8 mouse cellular contexts compared by ENCODE assay signal in the genomic region with DNA sequence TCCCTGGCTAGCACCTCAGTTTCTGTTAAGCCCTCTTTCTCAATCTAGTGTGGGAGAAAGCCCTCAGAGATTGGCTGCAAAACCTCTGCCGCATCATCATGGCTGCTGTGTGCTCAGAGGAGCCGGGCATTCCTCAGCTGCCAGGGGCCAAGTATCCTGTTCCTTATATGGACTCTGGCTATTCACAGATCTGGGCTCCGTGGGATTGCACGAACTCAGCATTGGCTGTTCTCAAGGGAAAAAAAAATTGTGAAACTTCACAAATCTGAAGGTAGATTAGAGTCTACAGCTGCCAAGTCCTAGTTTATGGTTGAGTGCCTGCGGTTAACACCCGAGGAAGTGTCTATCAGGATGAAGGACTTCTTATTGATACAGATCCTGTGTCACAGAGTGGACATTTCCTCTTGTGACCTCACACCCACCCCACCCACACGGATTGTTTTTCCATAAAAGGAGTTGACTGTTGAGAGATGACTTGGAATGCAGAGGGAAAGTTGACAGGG. TPM values are rescaled to one million over a fixed set of nuclear protein-coding genes. Genes with fewer than 3 reads are reported as not detected.
A peak's percentile ranks its signal among the peaks of the same experiment; 100 is the strongest.
DNase-seq lines count a peak whose midpoint lies in the region; ATAC-seq and TF ChIP-seq lines count a peak whose summit lies in the region.

No protein-coding gene starts in this region.

- H3K27me3 ChIP-seq in C2C12 (ENCODE audit: control insufficient read depth, insufficient read depth, insufficient read length) = no peaks in the 10 kb centered on the region
- H3K27me3 ChIP-seq in heart, embryonic 16.5 days (ENCODE audit: control insufficient read depth, insufficient read depth, low read length) = no peaks in the 10 kb centered on the region
- H3K27me3 ChIP-seq in hindbrain, embryonic 14.5 days (ENCODE audit: control insufficient read depth, insufficient read depth, low read length) = no peaks in the 10 kb centered on the region

- no peaks in the 10 kb centered on the region for H3K79me2 ChIP-seq in C2C12 (ENCODE audit: control insufficient read depth, insufficient read depth)

- no peaks in the 10 kb centered on the region for H3K79me3 ChIP-seq in C2C12 (ENCODE audit: low read depth)

- H3K36me3 ChIP-seq in C2C12 (ENCODE audit: control insufficient read depth, insufficient read depth) = no peaks in the 10 kb centered on the region
- H3K36me3 ChIP-seq in heart, embryonic 16.5 days (ENCODE audit: control insufficient read depth, insufficient read depth) = no peaks in the 10 kb centered on the region
- no peaks in the 10 kb centered on the region for H3K36me3 ChIP-seq in hindbrain, embryonic 14.5 days (replicated peaks; ENCODE audit: control insufficient read depth, insufficient read depth)

- 5% methylated on average over 7 of the region's 7 CpGs for WGBS in heart, embryonic 16.5 days
- WGBS in hindbrain, embryonic 14.5 days = 54% methylated on average over 7 of the region's 7 CpGs

- no peak overlapping the region; the same call in 1 of the 2 replicates for H3K9ac ChIP-seq in heart, embryonic 16.5 days (ENCODE audit: low read length)
- H3K9ac ChIP-seq in hindbrain, embryonic 14.5 days = no peak overlapping the region

- peak; percentile 61 for DNase-seq in embryo, embryonic 10.5 days (ENCODE audit: low spot score)
- peak; percentile 67 to 74 for DNase-seq in lung, adult 18-20 months
- DNase-seq in thymus, adult 18-20 months = no peak
- DNase-seq in right cerebral cortex, adult 18-20 months = no peak
- no peak for DNase-seq in B cell, adult 2 months
- no peak for DNase-seq in hindbrain, embryonic 14.5 days (ENCODE audit: low spot score)

- no peak for TF ChIP-seq CTCF in C2C12 (IDR thresholded peaks at IDR 0.05; ENCODE audit: control insufficient read depth, insufficient read depth, insufficient read length)

- peak overlapping the region; percentile 98 for H3K27ac ChIP-seq in heart, embryonic 16.5 days (ENCODE audit: low read length)
- no peak overlapping the region for H3K27ac ChIP-seq in hindbrain, embryonic 14.5 days

- no peaks in the 10 kb centered on the region for H3K9me3 ChIP-seq in heart, embryonic 16.5 days (replicated peaks; ENCODE audit: control insufficient read depth, low read length)
- H3K9me3 ChIP-seq in hindbrain, embryonic 14.5 days (ENCODE audit: control insufficient read depth, low read length) = no peaks in the 10 kb centered on the region

- H3K4me2 ChIP-seq in heart, embryonic 16.5 days (ENCODE audit: low read depth, low read length) = peak overlapping the region; percentile 56
- no peak overlapping the region for H3K4me2 ChIP-seq in hindbrain, embryonic 14.5 days (replicated peaks)

- ATAC-seq in heart, embryonic 16.5 days (replicated peaks; ENCODE audit: extremely low read depth, insufficient read depth, low FRiP score) = peak; percentile 83
- no peak for ATAC-seq in hindbrain, embryonic 14.5 days (ENCODE audit: low FRiP score)

- H3K4me1 ChIP-seq in heart, embryonic 16.5 days (ENCODE audit: control insufficient read depth, insufficient read depth, low read length) = peaks cover 44% of the 10 kb centered on the region
- H3K4me1 ChIP-seq in hindbrain, embryonic 14.5 days (replicated peaks; ENCODE audit: control insufficient read depth, insufficient read depth, low read length) = no peaks in the 10 kb centered on the region

- no peak overlapping the region for H3ac ChIP-seq in C2C12 (ENCODE audit: control insufficient read depth, insufficient read length, low read depth)

- no peak overlapping the region for H3K4me3 ChIP-seq in C2C12 (ENCODE audit: insufficient read depth, poor library complexity, severe bottlenecking)
- H3K4me3 ChIP-seq in heart, embryonic 16.5 days (ENCODE audit: low read length) = peak overlapping the region; percentile 21; the same call in 1 of the 2 replicates
- no peak overlapping the region for H3K4me3 ChIP-seq in hindbrain, embryonic 14.5 days (replicated peaks; ENCODE audit: low read length)

TF ChIP-seq in C2C12, 6 proteins besides CTCF, POLR2A, EP300 and RAD21:
- TF ChIP-seq MAX (IDR thresholded peaks at IDR 0.05) (no peak), CEBPB (IDR thresholded peaks at IDR 0.05; ENCODE audit: low read depth) (peak; percentile 31)

RNA-seq across cellular contexts. Expression of a gene that starts 44.1 kb away (rescaled TPM):
- 40.0 TPM for polyA plus RNA-seq in C2C12 (2012; fragmentation: generic; extraction: Trizol)
- polyA plus RNA-seq in heart, embryonic 16.5 days (2015; fragmentation: Nextera tagmentation; extraction: Ambion mirVana) = 235 and 246 TPM in 2 replicates
- polyA plus RNA-seq in hindbrain, embryonic 14.5 days (2014; fragmentation: Nextera tagmentation; extraction: Ambion mirVana) = 17.8 and 21.1 TPM in 2 replicates

RNA-seq across cellular contexts. Expression of a gene that starts 54.1 kb away (rescaled TPM):
- not detected for polyA plus RNA-seq in C2C12 (2012; fragmentation: generic; extraction: Trizol)
- 0.19 and 0.21 TPM in 2 replicates for polyA plus RNA-seq in heart, embryonic 16.5 days (2015; fragmentation: Nextera tagmentation; extraction: Ambion mirVana)
- polyA plus RNA-seq in hindbrain, embryonic 14.5 days (2014; fragmentation: Nextera tagmentation; extraction: Ambion mirVana) = 0.23 and 0.25 TPM in 2 replicates

Comparison
In these comparisons a context has a peak if more than half of its experiments do, and no peak if none do; other contexts are left out.
1. DNase-seq: peak in embryo, embryonic 10.5 days (single experiment) and lung, adult 18-20 months (2 of 2); none in thymus, adult 18-20 months (0 of 2), right cerebral cortex, adult 18-20 months (single experiment), B cell, adult 2 months (0 of 2) and hindbrain, embryonic 14.5 days (single experiment).